Mouse (Mus musculus): ENCODE measurements around the gene Casp2.

Gene Casp2

GRCm38 (mm10) chr6:42265391-42266330 lies 876 bp downstream of the Casp2 start:
- in situ Hi-C loops (cut with MboI; ENCODE audit: unreplicated experiment in 2 of 2): loop anchor here (10.0 to 25.0 kb wide), 4 partner anchors 711 to 1378 kb away; partner anchors contain the start of gene Moxd2 (in 1 of the 2)

- in situ Hi-C loops (cut with MboI; ENCODE audit: unreplicated experiment in 2 of 2): loop anchor here in 1 of 2 experiments (25.0 kb wide), 1 partner anchor 1384 kb away; the partner anchor contains the start of gene Moxd2
Measured at GRCm38 (mm10) chr6:42270817-42271216, 6.0 kb downstream of the Casp2 start.

DNA sequence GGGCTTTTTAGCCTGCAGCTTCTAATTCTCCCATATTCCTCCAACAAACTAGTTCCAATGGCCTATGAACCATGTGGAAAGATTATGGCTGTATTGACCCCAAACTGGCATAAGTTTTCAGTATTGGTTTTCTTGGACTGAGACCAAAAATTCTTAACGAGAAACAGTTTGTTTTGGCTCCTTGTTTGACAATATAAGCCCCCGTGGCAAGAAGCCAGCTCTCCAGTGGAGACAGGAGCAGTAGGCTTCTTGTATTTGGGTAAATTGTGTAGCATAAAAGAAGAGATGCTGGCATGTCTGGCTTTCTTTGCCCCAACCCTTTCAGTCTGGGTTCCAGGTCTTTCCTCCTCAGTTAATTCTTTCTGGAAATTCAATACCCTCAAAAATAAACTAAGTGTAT lies 11.4 kb downstream of the Casp2 start:
- in situ Hi-C loops (cut with MboI; ENCODE audit: unreplicated experiment in 2 of 2): loop anchor here (25.0 kb wide), 2 partner anchors 1386 to 1789 kb away; partner anchors contain the start of genes Tas2r108 (in 2 of the 2), Tas2r137 (in 2 of the 2) and Tpk1 (in 2 of the 2)

GRCm38 (mm10) chr6:42282865-42283528 lies 18.2 kb downstream of the Casp2 start:
- in situ Hi-C loops (cut with MboI; ENCODE audit: unreplicated experiment in 2 of 2): loop anchor here (25.0 kb wide), 2 partner anchors 1379 to 1796 kb away; partner anchors contain the start of genes Tas2r108 (in 2 of the 2), Tas2r137 (in 2 of the 2) and Tpk1 (in 2 of the 2)

- in situ Hi-C loops (cut with MboI; ENCODE audit: unreplicated experiment in 2 of 2): loop anchor here (25.0 kb wide), 2 partner anchors 1376 to 1799 kb away; partner anchors contain the start of genes Tas2r108 (in 2 of the 2), Tas2r137 (in 2 of the 2) and Tpk1 (in 2 of the 2)
Measured at GRCm38 (mm10) chr6:42286448-42286847, 21.7 kb downstream of the Casp2 start, which contains the start of gene Clcn1. Clcn1 (plus strand) TSS chr6:42286685.

- in situ Hi-C loops (cut with MboI; ENCODE audit: unreplicated experiment in 2 of 2): loop anchor here (25.0 kb wide), 2 partner anchors 1375 to 1800 kb away; partner anchors contain the start of genes Tas2r108 (in 2 of the 2), Tas2r137 (in 2 of the 2) and Tpk1 (in 2 of the 2)
Measured at GRCm38 (mm10) chr6:42287562-42287961, 22.8 kb downstream of the Casp2 start.

- in situ Hi-C loops (cut with MboI; ENCODE audit: unreplicated experiment in 2 of 2): loop anchor here (25.0 kb wide), 2 partner anchors 1369 to 1806 kb away; partner anchors contain the start of genes Tas2r108 (in 2 of the 2), Tas2r137 (in 2 of the 2) and Tpk1 (in 2 of the 2)
Measured at GRCm38 (mm10) chr6:42293327-42293726, 28.5 kb downstream of the Casp2 start.

- in situ Hi-C loops (cut with MboI; ENCODE audit: unreplicated experiment in 2 of 2): loop anchor here (25.0 kb wide), 2 partner anchors 1367 to 1808 kb away; partner anchors contain the start of genes Tas2r108 (in 2 of the 2), Tas2r137 (in 2 of the 2) and Tpk1 (in 2 of the 2)
Measured at GRCm38 (mm10) chr6:42295549-42296094, 30.8 kb downstream of the Casp2 start.

DNA sequence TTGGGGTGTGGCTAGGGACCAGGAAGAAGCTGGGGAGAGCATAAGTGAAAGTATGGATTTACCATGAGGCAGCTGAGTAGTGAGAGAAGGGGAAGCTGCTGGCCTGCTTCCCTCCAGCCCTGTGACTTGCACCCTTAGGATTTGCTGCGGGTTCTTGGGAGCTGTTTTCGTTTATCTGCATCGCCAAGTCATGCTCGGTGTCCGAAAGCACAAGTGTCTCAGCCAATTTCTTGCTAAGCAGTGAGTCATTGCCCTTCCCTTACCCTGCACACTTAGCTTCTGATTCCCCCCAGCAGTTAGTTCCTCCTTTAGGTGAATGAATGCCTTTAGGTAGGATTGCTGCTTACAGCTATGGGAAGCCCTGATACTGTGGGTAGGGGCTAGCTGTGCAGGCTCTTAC lies 34.6 kb downstream of the Casp2 start:
- in situ Hi-C loops (cut with MboI; ENCODE audit: unreplicated experiment in 2 of 2): loop anchor here (25.0 kb wide), 2 partner anchors 1363 to 1812 kb away; partner anchors contain the start of genes Tas2r108 (in 2 of the 2), Tas2r137 (in 2 of the 2) and Tpk1 (in 2 of the 2)

DNA sequence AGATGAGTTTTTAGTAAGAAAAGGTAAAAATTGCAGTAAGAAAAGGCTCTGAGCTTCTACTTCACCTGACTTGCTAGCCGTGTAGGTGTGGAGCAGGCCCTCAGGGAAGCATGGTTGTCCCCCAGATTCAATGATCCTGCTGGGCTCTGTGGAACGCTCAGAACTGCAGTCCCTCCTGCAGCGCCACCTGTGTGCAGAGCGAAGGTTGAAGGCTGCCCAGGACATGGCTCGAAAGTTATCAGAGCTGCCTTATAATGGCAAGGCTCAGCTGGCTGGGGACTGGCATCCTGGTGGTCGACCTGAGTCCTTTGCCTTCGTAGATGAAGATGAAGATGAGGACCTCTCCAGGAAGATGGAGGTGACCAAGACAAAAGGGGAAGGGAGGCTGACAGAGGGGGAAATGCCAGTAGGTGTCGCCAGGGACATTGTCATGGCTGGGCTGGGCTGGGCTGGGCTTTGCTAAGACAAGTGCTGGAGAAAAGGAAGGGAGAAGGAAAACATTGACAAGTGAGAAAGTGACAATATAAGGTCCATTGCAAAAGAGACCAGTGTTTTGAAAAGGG lies 45.1 kb downstream of the Casp2 start:
- in situ Hi-C loops (cut with MboI; ENCODE audit: unreplicated experiment in 2 of 2): no loop called here

GRCm38 (mm10) chr6:42310427-42311053 lies 45.8 kb downstream of the Casp2 start:
- in situ Hi-C loops (cut with MboI; ENCODE audit: unreplicated experiment in 2 of 2): no loop called here

DNA sequence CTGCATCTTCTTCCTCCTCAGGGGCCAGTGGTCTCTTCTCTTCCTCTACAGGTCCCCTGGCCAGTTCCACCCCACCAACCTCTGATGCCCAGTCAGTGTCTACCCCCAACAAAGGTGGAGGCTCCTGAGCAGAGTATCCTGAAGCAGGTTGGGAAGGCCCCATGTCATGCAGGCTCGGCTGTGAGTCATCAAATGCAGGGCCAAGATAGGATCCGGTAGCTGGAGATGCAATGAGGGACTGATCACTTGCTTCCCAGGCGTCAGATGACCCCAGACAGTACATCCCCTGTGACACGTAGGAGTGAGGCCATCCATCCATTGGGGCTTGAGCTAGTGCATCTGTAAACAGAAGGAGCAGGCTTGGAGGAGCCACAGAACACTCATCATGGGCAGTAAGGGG lies 53.5 kb downstream of the Casp2 start:
- in situ Hi-C loops (cut with MboI; ENCODE audit: unreplicated experiment in 2 of 2): no loop called here

- in situ Hi-C loops (cut with MboI; ENCODE audit: unreplicated experiment in 2 of 2): no loop called here
Measured at GRCm38 (mm10) chr6:42323371-42324066, 58.7 kb downstream of the Casp2 start.

GRCm38 (mm10) chr6:42324067-42324481 lies 59.3 kb downstream of the Casp2 start:
- in situ Hi-C loops (cut with MboI; ENCODE audit: unreplicated experiment in 2 of 2): no loop called here

DNA sequence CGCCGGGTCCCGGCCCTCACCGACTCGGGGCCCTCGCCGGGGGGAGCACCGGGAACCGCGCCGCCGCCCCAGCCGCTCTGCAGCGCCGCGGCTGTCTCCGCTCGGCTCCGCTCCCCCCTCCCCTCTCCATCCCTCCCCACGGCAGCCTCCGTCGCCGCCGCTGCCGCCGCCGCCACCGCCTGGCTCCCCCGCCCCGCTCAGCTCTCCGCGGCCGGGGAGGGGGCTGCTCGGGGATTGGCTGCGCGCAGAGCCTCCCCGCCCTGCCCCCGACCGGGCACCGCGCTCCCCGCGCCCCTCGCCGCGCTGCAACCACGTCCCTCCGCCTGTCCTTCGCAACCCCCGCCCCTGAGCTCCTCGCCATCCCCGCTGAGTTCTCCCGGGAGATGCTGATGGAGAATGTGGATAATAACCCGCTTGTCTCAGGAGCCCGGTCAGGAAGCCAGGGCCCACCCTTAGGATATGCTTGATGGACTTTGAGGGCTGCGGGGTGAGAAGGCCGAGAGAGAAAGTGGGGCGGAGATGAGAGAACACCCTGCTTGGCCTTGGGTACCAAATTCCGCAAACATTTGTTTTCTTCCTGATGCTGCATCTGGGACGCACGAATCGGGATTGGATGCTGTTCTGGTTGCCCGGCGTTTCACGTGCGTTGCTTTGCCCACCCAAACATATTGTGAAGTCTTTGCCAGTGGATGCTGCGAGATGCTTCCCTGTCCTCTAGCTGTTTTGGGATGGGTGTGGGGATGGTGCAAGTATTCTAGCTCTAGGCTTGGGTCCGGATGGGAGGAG lies 59.9 kb downstream of the Casp2 start, which contains the start of gene Fam131b:
Fam131b (minus strand) TSS at position 162 of the 786 bp plus-strand sequence.
- in situ Hi-C loops (cut with MboI; ENCODE audit: unreplicated experiment in 2 of 2): loop anchor here (5.0 kb wide), 2 partner anchors 97 to 1207 kb away; no protein-coding TSS in a partner anchor

- in situ Hi-C loops (cut with MboI; ENCODE audit: unreplicated experiment in 2 of 2): loop anchor here (5.0 kb wide), 2 partner anchors 98 to 1208 kb away; no protein-coding TSS in a partner anchor
Measured at GRCm38 (mm10) chr6:42325268-42325609, 60.5 kb downstream of the Casp2 start.

GRCm38 (mm10) chr6:42326509-42326908 lies 61.7 kb downstream of the Casp2 start:
- in situ Hi-C loops (cut with MboI; ENCODE audit: unreplicated experiment in 2 of 2): loop anchor here (5.0 kb wide), 2 partner anchors 99 to 1209 kb away; no protein-coding TSS in a partner anchor
